Mouse (Mus musculus) monocyte, adult 5-6 weeks (primary cell): ENCODE measurements around the gene Dcp1b. TPM values are rescaled to one million over a fixed set of nuclear protein-coding genes. Genes with fewer than 3 reads are reported as not detected.

Experiments
- total RNA-seq: library from RNA; stranded (forward); fragments of 200-1000, 200-491, 200-594 nt; gene quantifications from 3 replicates; pipeline ENCODE4 v1.2.3, GENCODE M21; 2017

Dcp1b gene
- total RNA-seq, 1 experiment from 2014 or later: 15.7 TPM

Other genes starting within 250 kb of the Dcp1b start
- gene Cacna1c, start 21.2 kb downstream of the Dcp1b start, total RNA-seq: not detected in 3 replicates
- 0.29 to 1.9 TPM (median 0.43 TPM) in 3 replicates for gene Cacna2d4, start 61.3 kb downstream of the Dcp1b start, total RNA-seq
- gene Lrtm2, start 155.5 kb downstream of the Dcp1b start, total RNA-seq: 0.11 to 1.6 TPM (median 0.48 TPM) in 3 replicates
- 117 to 140 TPM (median 127 TPM) in 3 replicates for gene Adipor2, start 242.5 kb downstream of the Dcp1b start, total RNA-seq